Mouse (Mus musculus): ENCODE data around the gene Zyx. TPM values are rescaled to one million over a fixed set of nuclear protein-coding genes. Genes with fewer than 3 reads are reported as not detected.

The Zyx gene
- total and polyA plus RNA-seq, 2 experiments from 2014 or later: 89.9 to 96.2 TPM

DNA sequence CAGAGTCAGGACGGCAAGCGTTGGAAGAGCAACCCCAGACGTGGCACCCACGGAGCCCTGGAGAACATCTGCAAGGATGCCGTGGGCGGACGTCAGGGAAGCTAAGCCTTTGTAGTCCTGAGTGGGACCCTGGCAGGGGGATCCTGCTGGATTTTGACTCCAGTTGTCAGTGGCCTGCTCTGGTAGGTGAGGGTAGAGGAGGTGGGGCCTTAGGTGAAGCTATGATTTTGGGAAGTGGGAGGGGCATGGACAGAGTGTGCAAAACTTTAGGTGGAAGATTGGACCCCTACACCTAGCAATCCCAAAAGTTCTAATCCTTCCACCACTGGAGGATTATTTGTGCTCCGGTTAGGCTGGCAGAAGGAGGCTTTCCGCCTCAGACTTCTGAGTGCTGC, 23.0 kb downstream of the Zyx start:
- 53% methylated on average over 9 of the region's 9 CpGs for WGBS
- ATAC-seq (ENCODE audit: insufficient read depth, low read depth): no peak
- H3K4me3 ChIP-seq (ENCODE audit: low read depth, low read length): no peak overlapping the region

DNA sequence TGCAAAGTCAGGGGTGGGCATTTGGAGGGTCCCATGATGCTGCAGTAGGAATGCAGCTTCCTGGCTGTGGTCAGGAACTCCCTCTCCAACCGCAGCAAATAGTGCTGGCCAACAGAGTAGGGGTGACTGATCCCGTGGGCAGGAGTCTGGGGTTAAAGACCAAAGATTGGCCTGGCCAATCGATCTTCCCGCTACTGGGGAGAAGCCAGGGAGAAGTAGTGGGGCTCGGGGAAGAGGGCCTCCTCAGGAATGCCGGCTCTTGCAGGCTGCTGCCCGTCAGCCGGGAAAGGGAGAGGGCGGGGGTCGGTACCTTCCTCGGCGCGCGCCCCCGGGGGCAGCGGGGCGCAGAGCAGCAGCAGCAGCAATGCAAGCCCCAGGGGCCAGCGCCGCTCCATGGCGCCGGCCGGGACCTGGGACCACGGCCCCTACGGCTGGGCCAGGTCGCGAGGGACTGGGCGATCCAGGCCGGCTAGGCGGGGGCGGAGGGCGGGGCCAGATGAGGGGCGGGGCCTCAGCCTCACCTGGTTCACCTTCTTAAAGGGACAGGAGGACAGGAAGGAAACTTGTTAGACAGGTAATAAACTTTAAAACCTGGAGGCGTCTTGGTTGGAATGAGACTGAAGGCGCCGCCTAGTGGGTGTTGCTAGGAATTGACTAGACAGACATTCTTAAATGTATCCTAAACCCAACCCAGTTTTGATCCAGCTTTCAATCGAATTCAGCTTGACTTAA, 23.6 kb downstream of the Zyx start, which contains the start of gene Epha1:
Epha1 (minus strand) TSS at position 453 of the 732 bp plus-strand sequence.
- TF ChIP-seq EP300 (IDR thresholded peaks at IDR 0.05; ENCODE audit: low read depth) (no peak), CTCF (IDR thresholded peaks at IDR 0.05; ENCODE audit: low read depth) (peak; percentile 41)
- H3K4me1 ChIP-seq (ENCODE audit: control insufficient read depth, insufficient read depth): peaks cover 29% of the 10 kb centered on the region
- WGBS: 3% methylated on average over 29 of the region's 36 CpGs

More for the DNA sequence above, 23.0 kb downstream of the Zyx start:
- no peak for DNase-seq (ENCODE audit: low spot score)
- Histone ChIP-seq H3K9me3 (replicated peaks; ENCODE audit: control insufficient read depth, low read length) (no peaks in the 10 kb centered on the region), H3K27me3 (ENCODE audit: control insufficient read depth, insufficient read depth, low read length) (no peaks in the 10 kb centered on the region), H3K9ac (replicated peaks; ENCODE audit: low read depth, low read length) (no peak overlapping the region), H3K36me3 (replicated peaks; ENCODE audit: control insufficient read depth, insufficient read depth, low read length) (no peaks in the 10 kb centered on the region), H3K27ac (ENCODE audit: low read depth) (no peak overlapping the region; the same call in 1 of the 2 replicates), H3K4me1 (ENCODE audit: control insufficient read depth, insufficient read depth) (peaks cover 29% of the 10 kb centered on the region), H3K4me2 (ENCODE audit: low read depth, low read length) (peak overlapping the region; percentile 91; the same call in 1 of the 2 replicates)
- TF ChIP-seq CTCF (IDR thresholded peaks at IDR 0.05; ENCODE audit: low read depth) (no peak), EP300 (IDR thresholded peaks at IDR 0.05; ENCODE audit: low read depth) (no peak)

DNA sequence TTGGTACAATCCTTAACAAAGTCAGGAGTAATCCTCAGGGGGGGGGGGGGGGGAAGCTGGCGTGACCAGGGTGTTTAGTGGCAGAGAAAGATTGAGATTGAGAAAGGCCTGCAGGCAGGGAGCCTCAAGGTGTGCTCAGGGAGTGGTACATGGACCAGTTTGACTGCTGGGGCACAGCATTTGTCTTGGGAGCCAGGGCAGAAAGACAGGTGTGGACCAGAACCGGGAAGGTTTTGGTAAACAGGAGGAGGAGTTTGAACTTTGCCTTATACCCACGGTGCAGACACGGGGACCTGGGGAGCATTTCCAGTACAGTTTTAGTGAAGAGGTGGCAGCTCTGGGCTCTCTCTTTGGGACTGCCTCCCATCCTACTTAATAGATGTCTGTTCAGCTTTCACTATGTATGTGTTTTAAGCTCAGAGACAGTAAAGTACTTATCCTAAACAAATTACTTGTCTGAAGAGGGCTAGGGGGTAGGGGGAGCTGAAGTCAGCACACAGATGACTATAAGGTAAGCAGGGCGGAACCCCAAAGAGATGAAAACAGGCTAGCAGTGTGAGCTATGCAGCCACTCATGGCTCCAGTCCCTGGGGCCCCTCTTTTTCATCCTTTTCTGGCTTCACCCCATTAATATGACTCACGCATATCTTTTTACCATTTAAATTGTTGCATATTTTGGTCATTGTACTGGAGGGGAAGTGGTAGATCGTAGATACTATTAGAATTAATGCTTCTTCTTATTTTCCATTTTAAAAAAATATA, 24.4 kb downstream of the Zyx start:
- DNase-seq (ENCODE audit: low spot score): no peak
- 36% methylated on average over 7 of the region's 7 CpGs for WGBS
- peaks cover 29% of the 10 kb centered on the region for H3K4me1 ChIP-seq (ENCODE audit: control insufficient read depth, insufficient read depth)

More for the DNA sequence above, 23.6 kb downstream of the Zyx start, which contains the start of gene Epha1:
- Histone ChIP-seq H3K27me3 (ENCODE audit: control insufficient read depth, insufficient read depth, low read length) (no peaks in the 10 kb centered on the region), H3K9ac (replicated peaks; ENCODE audit: low read depth, low read length) (peak within 1 kb of the TSS; percentile 46), H3K27ac (ENCODE audit: low read depth) (peak within 1 kb of the TSS; percentile 19; the same call in 1 of the 2 replicates), H3K4me3 (ENCODE audit: low read depth, low read length) (peak within 1 kb of the TSS; percentile 45), H3K9me3 (replicated peaks; ENCODE audit: control insufficient read depth, low read length) (no peaks in the 10 kb centered on the region), H3K36me3 (replicated peaks; ENCODE audit: control insufficient read depth, insufficient read depth, low read length) (no peaks in the 10 kb centered on the region), H3K4me2 (ENCODE audit: low read depth, low read length) (peak within 1 kb of the TSS; percentile 91)
- ATAC-seq (ENCODE audit: insufficient read depth, low read depth) (0 out of 2 replicates have a peak, but pooled peaks have one; percentile 22), DNase-seq (ENCODE audit: low spot score) (peak; percentile 48)

DNA sequence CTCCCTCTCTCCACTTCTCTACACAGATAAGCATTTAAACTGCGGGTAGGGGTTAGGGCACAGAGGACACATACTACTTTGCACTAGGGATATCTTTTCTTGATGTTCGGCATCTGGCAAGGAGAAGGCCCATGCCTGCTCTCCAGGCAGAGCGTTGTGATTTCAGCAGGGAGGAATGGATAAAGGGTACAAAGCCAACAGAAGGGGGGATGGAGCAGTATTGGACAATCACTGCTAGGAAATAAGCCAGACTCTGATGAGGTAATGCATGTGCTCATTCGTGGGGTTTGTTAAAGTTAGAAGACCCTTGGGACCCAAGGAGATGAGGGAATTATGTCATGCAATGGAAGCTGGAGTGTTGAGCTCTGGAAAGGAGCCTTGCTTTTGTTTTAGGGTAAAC, 25.3 kb downstream of the Zyx start:
- Histone ChIP-seq H3K4me3 (ENCODE audit: low read depth, low read length) (no peak overlapping the region), H3K4me1 (ENCODE audit: control insufficient read depth, insufficient read depth) (peaks cover 29% of the 10 kb centered on the region), H3K27me3 (ENCODE audit: control insufficient read depth, insufficient read depth, low read length) (no peaks in the 10 kb centered on the region), H3K36me3 (replicated peaks; ENCODE audit: control insufficient read depth, insufficient read depth, low read length) (no peaks in the 10 kb centered on the region), H3K9ac (replicated peaks; ENCODE audit: low read depth, low read length) (no peak overlapping the region), H3K27ac (ENCODE audit: low read depth) (peak overlapping the region; percentile 78), H3K9me3 (replicated peaks; ENCODE audit: control insufficient read depth, low read length) (no peaks in the 10 kb centered on the region), H3K4me2 (ENCODE audit: low read depth, low read length) (no peak overlapping the region)
- DNase-seq (ENCODE audit: low spot score): peak; percentile 60
- peak; percentile 39 for ATAC-seq (ENCODE audit: insufficient read depth, low read depth)
- WGBS: 15% methylated on average over 4 of the region's 4 CpGs
- TF ChIP-seq CTCF (IDR thresholded peaks at IDR 0.05; ENCODE audit: low read depth) (no peak), EP300 (IDR thresholded peaks at IDR 0.05; ENCODE audit: low read depth) (no peak)

More for the DNA sequence above, 24.4 kb downstream of the Zyx start:
- H3K27me3 ChIP-seq (ENCODE audit: control insufficient read depth, insufficient read depth, low read length): no peaks in the 10 kb centered on the region
- H3K9me3 ChIP-seq (replicated peaks; ENCODE audit: control insufficient read depth, low read length): no peaks in the 10 kb centered on the region
- no peak for TF ChIP-seq CTCF (IDR thresholded peaks at IDR 0.05; ENCODE audit: low read depth)
- TF ChIP-seq EP300 (IDR thresholded peaks at IDR 0.05; ENCODE audit: low read depth): no peak
- H3K9ac ChIP-seq (replicated peaks; ENCODE audit: low read depth, low read length): peak overlapping the region; percentile 46
- peak overlapping the region; percentile 45 for H3K4me3 ChIP-seq (ENCODE audit: low read depth, low read length)
- H3K27ac ChIP-seq (ENCODE audit: low read depth): no peak overlapping the region
- H3K36me3 ChIP-seq (replicated peaks; ENCODE audit: control insufficient read depth, insufficient read depth, low read length): no peaks in the 10 kb centered on the region
- no peak for ATAC-seq (ENCODE audit: insufficient read depth, low read depth)
- H3K4me2 ChIP-seq (ENCODE audit: low read depth, low read length): peak overlapping the region; percentile 91

DNA sequence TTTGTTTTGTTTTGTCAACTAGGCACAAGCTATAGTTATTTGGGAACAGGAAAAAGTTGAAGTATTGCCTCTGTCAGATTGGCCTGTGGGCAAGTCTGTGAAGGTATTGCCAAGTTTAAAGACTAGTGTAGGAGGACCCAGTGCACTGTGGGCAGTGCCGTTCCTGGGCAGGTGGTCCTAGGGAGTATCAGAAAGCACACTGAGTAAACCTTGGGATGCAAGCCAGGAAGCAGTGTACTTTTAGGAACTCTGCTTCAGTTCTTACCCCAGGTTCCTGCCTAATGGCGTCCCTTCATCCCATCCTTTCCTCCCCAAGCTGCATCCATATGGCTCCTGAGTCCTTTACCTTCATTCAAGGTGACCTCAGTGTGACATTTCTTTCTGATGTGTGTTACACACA, 25.7 kb downstream of the Zyx start:
- H3K4me2 ChIP-seq (ENCODE audit: low read depth, low read length): no peak overlapping the region; the same call in 1 of the 2 replicates
- 44% methylated on average over 2 of the region's 2 CpGs for WGBS
- H3K27me3 ChIP-seq (ENCODE audit: control insufficient read depth, insufficient read depth, low read length): no peaks in the 10 kb centered on the region
- H3K27ac ChIP-seq (ENCODE audit: low read depth): peak overlapping the region; percentile 78
- H3K9ac ChIP-seq (replicated peaks; ENCODE audit: low read depth, low read length): 0 out of 2 replicates have a peak overlapping the region, but pooled peaks have one; percentile 11
- DNase-seq (ENCODE audit: low spot score) (no peak), ATAC-seq (ENCODE audit: insufficient read depth, low read depth) (no peak)
- TF ChIP-seq CTCF (IDR thresholded peaks at IDR 0.05; ENCODE audit: low read depth) (no peak), EP300 (IDR thresholded peaks at IDR 0.05; ENCODE audit: low read depth) (no peak)
- peaks cover 29% of the 10 kb centered on the region for H3K4me1 ChIP-seq (ENCODE audit: control insufficient read depth, insufficient read depth)
- H3K36me3 ChIP-seq (replicated peaks; ENCODE audit: control insufficient read depth, insufficient read depth, low read length): no peaks in the 10 kb centered on the region
- H3K9me3 ChIP-seq (replicated peaks; ENCODE audit: control insufficient read depth, low read length): no peaks in the 10 kb centered on the region
- no peak overlapping the region for H3K4me3 ChIP-seq (ENCODE audit: low read depth, low read length)
